Mouse (Mus musculus): ENCODE data around the gene Cdh11. TPM values are rescaled to one million over a fixed set of nuclear protein-coding genes. Genes with fewer than 3 reads are reported as not detected.

Cdh11 gene
- polyA plus RNA-seq, 1 experiment from 2014 or later = 200 TPM

GRCm38 (mm10) chr8:102612146-102612545 lies 173.3 kb downstream of the Cdh11 start:
- H3K4me3 ChIP-seq (replicated peaks) = no peak overlapping the region
- no peak overlapping the region for H3K27ac ChIP-seq
- H3K9ac ChIP-seq (replicated peaks) = no peak overlapping the region
- H3K9me3 ChIP-seq = no peaks in the 10 kb centered on the region
- WGBS = 84% methylated on average over 4 of the region's 4 CpGs
- no peak for ATAC-seq (ENCODE audit: insufficient number of reproducible peaks, insufficient read depth, low FRiP score, low TSS enrichment, low read depth)
- no peaks in the 10 kb centered on the region for H3K27me3 ChIP-seq
- H3K4me1 ChIP-seq (replicated peaks) = no peaks in the 10 kb centered on the region
- H3K36me3 ChIP-seq = no peaks in the 10 kb centered on the region
- no peak overlapping the region for H3K4me2 ChIP-seq

DNA sequence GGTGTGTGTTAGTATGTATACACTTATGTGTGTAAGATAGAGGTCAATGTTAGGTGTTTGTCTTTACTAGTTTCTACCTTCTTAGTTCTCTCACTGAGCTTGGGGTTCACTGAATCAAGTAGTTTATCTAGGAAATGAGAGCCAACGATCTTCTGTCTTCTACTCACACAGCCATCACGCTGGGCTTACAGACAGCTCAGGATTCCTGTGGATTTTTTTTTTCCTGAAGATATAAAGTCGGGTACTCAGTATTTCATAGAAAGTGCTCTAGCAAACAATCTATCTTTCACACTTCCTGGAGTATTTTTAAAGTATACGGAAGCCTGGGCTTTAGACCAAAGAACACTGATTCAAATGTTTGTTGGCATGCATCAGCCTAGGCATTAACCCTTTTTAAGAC lies 184.1 kb downstream of the Cdh11 start:
- Histone ChIP-seq H3K27ac (no peak overlapping the region), H3K9me3 (no peaks in the 10 kb centered on the region), H3K27me3 (no peaks in the 10 kb centered on the region), H3K9ac (replicated peaks) (no peak overlapping the region), H3K4me2 (no peak overlapping the region), H3K4me3 (replicated peaks) (no peak overlapping the region), H3K36me3 (no peaks in the 10 kb centered on the region), H3K4me1 (replicated peaks) (no peaks in the 10 kb centered on the region)
- 82% methylated on average over 4 of the region's 4 CpGs for WGBS
- ATAC-seq (ENCODE audit: insufficient number of reproducible peaks, insufficient read depth, low FRiP score, low TSS enrichment, low read depth) = no peak

DNA sequence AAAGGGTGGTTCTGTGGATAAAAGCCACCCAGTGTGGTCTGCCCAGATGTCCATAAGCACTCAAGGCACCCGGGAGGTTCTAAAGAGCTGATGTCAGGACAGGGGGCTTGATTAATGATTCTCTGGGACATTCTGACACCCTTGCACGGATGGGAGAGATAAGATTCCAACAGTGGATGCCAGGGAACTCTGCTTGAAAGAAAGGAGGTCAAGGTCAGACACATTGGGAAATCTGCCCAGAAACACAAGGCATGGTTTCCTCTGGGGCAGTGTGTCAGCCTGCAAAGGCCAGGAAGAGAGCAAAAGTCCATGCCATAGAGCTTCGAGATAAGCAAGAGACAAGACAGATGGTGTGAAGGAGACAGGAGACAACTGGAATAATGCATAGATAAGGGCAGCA lies 188.9 kb downstream of the Cdh11 start:
- H3K4me3 ChIP-seq (replicated peaks) = no peak overlapping the region
- 15% methylated on average over 3 of the region's 3 CpGs for WGBS
- H3K4me2 ChIP-seq = no peak overlapping the region

GRCm38 (mm10) chr8:102593899-102594298 lies 191.5 kb downstream of the Cdh11 start:
- H3K27ac ChIP-seq = no peak overlapping the region
- no peaks in the 10 kb centered on the region for H3K4me1 ChIP-seq (replicated peaks)
- H3K4me2 ChIP-seq = no peak overlapping the region
- no peak for ATAC-seq (ENCODE audit: insufficient number of reproducible peaks, insufficient read depth, low FRiP score, low TSS enrichment, low read depth)
- no peak overlapping the region for H3K9ac ChIP-seq (replicated peaks)
- H3K27me3 ChIP-seq = no peaks in the 10 kb centered on the region
- 86% methylated on average over 6 of the region's 6 CpGs for WGBS
- H3K36me3 ChIP-seq = no peaks in the 10 kb centered on the region
- H3K9me3 ChIP-seq = no peaks in the 10 kb centered on the region
- H3K4me3 ChIP-seq (replicated peaks) = no peak overlapping the region

More for the DNA sequence above, 188.9 kb downstream of the Cdh11 start:
- Histone ChIP-seq H3K36me3 (no peaks in the 10 kb centered on the region), H3K9ac (replicated peaks) (no peak overlapping the region), H3K27ac (no peak overlapping the region), H3K27me3 (no peaks in the 10 kb centered on the region), H3K9me3 (no peaks in the 10 kb centered on the region), H3K4me1 (replicated peaks) (no peaks in the 10 kb centered on the region)
- no peak for ATAC-seq (ENCODE audit: insufficient number of reproducible peaks, insufficient read depth, low FRiP score, low TSS enrichment, low read depth)

Small RNA genes within 50 kb of the gene (microRNA-seq; reads per million reads assigned to microRNA genes)
- not detected for gene Gm26301
